Mouse (Mus musculus) urinary bladder, postnatal 4 days (tissue): ENCODE measurements at regions not wholly inside any gene's neighbourhood (a gene's known extent, or its start where the extent isn't known, plus 50 kb on each side); places are given as distances from the start of the nearest gene placed in this dataset.

Source experiments
- DNase-seq, 2 experiments: peaks; one replicate each; pipeline ENCODE4 v3.0.0; 2021 to 2022; ENCODE audit warnings: low spot score in 2 of 2

DNA sequence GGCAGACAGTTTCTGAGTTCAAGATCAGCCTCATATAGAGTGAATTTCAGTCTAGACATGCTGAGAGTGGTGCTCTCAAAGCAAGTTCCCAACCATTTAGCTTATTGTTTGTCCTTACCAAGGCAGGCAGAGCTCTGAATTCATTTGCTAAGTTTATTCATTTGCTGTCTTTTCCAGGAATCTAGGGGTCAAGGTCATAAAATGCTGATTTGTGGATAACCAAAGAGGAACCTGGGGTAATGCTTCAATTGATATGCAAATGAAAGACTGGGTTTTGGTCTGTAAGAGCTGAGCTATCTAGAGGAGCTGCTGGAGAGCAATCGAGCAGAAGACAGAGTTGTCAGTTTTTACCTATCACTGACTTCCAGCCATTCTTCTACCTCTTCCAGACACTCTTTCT is 832.8 kb downstream of the Ryr2 start:
- no peak for DNase-seq

GRCm38 (mm10) chr13:11268673-11269340 is 837.9 kb downstream of the Ryr2 start:
- DNase-seq = peak in 1 of 2 experiments; percentile 19

DNA sequence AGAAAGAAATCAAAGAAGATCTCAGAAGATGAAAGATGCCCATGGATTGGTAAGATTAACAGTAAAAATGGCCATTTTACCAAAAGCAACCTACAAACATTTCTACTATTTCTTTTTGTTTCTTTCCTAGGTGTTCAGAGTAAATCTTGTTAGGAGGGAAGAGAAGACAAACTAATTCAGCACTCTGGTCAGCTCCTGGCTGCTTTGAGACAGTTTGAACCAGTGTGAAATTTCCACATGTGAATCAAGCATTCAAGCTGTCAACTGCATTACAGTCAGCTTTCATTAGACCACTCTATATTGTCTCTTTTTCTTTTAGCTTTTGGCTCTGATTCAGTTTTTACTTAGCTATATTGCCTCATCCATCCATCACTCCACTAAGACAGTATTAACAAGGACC is 859.2 kb downstream of the Ryr2 start:
- DNase-seq = no peak

DNA sequence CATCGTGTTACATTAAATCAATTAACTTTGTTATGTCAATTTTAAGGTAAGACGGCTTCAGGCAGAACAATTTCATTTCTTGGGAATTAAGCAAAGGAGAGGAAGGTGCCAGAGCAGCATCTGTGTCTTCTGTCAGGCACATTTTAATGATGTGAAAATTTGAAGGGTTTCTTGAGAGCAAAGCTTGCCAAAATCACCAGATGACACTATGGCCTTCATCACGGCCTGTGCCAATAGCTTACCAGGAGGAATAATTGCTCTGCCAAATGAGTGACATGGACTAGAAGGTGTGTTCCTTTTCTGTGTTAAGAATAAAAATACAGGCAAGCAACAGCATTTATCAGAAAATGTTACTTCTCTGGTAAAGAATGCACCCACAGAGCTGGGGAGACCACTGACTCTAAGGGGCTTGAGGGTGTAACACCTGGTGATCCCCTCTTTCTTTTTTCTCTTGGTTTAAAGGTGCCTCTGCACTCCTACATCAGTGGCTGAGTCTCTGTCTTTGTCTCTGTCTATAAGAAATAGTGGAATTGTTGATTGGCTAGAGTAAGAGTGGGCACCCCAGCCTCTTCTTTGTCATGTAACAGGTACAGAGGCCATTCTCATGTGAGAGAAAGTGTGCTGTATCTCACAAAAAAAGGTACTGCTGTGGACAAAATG is 856.2 kb upstream of the Chrm3 start:
- no peak for DNase-seq

GRCm38 (mm10) chr13:11210109-11210508 is 849.5 kb upstream of the Chrm3 start:
- DNase-seq = no peak

DNA sequence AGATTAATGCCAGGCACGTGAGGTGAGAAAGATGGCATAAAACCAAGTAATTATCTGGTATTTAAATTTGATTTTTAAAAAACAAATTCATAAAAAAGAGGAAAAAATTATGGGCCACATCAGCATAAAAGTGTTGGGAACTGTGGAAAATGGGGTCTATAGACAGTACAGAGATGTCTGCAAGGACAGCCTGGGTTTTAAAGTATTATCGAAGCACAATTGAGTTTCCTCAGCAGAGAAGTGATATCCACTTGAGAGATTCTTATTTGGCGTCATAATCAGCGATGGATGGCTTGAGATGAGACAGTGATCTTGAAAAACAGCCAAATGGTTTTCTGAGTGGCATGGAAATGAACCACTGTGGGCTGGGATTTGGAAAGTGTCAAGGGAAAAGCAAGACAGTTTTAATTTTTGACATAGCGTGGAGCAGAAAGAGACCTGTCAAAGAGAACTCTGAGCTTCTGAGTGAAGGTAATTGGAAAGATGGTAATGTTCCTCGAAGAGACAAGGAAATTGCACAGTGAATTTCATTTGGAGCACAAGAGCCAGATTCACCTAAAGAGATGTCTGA is 844.7 kb upstream of the Chrm3 start:
- no peak for DNase-seq

GRCm38 (mm10) chr13:11201978-11202377 is 841.3 kb upstream of the Chrm3 start:
- no peak for DNase-seq

DNA sequence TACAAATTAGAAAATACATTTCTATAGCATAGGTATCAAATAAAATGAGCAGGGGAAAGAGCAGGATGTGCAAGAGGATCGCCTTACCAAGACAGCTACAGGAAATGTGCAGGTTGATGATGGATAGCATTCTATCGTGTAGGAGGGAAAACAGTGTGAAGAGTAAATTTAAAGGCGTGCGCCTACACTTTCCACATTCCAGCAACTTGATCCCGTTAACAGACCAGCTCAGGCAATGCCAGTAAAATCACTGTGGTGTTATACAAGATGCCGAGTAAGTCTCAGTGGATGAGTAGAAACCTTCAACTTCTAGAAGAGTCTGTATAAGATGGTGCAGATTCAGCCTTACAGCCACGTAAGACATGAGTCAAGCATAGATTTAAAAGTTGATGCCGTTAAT is 831.8 kb upstream of the Chrm3 start:
- no peak for DNase-seq

DNA sequence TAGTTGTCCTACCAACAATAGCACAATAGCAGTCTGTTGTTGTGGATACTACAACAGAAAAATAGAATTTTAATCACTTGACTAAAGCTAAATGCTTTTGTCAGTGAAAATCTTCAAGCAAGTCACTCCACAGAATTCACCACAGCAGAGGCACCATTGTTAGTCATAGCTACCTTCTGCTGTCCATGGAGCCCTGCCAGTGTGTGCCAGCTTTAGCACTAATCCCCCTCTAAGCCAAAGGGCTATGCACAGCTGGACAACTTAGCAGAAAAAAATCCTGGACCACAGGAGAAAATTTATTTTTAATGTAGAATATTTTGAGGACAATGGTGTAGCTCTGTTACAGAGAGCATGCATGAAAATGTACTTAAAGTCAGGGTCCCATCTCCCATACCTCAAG is 820.5 kb upstream of the Chrm3 start:
- no peak for DNase-seq

DNA sequence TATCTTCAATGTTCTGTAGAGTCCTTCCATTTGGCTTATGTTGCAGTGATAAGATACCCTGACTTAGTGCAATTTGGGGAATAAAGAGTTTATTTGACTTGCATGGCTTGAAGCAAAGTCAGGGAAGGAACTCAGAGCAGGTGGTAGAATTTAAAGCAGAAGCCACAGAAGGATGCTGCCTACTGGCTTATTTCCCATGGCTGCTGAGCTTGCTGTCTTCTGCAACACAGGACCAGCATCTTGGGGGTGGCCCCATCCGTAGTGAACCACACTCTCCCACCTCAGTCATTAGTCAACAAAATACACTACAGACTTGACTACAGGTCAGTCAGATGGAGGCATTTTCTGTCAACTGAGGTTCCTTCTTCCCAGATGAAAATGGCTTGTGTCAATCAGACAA is 819.7 kb upstream of the Chrm3 start:
- no peak for DNase-seq

DNA sequence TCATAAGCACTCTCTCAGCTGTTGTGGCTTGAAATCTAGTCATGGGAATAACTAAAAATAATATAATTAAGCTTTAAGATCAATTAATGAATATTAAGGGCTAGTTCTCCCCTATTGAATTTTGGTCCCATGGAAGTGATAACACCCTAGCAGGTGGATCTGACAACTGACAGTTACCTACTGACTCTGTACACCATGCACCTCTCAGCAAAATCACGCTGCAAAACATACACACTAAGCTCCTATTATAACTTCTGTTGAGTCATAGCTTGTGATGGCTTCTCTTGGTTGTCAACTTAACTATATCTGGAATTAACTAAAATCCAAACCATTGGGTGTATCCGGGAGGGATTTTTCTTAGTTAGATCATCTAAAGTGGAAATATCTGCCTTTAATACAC is 817.9 kb upstream of the Chrm3 start:
- no peak for DNase-seq

GRCm38 (mm10) chr13:11177642-11178420 is 817.2 kb upstream of the Chrm3 start:
- no peak for DNase-seq

- no peak for DNase-seq
These were observed 806.5 kb upstream of the Chrm3 start for GRCm38 (mm10) chr13:11167115-11167514.

GRCm38 (mm10) chr13:11164130-11164529 is 803.5 kb upstream of the Chrm3 start:
- no peak for DNase-seq

- no peak for DNase-seq
These were observed 786.6 kb upstream of the Chrm3 start for GRCm38 (mm10) chr13:11147268-11147667.

GRCm38 (mm10) chr13:11107693-11108092 is 747.0 kb upstream of the Chrm3 start:
- no peak for DNase-seq

DNA sequence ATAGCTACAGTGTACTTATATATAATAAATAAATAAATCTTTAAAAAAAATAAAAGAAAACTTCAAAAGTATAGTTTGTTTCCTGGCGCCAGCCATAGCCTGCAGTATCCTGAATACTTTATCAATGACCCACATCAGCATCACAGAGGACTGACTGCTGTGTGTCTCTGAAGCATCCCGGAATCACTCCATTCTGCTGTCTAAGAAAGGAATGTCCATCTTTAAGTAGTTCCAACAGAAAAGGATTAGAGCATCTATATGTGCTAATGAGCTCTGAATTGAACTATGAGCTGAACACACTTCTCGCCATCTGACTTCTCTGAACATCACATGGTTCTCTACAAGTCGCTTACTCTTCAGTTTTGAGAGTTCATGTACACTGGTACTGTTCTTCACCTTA is 745.8 kb upstream of the Chrm3 start:
- no peak for DNase-seq

GRCm38 (mm10) chr13:11105571-11105970 is 744.9 kb upstream of the Chrm3 start:
- no peak for DNase-seq

DNA sequence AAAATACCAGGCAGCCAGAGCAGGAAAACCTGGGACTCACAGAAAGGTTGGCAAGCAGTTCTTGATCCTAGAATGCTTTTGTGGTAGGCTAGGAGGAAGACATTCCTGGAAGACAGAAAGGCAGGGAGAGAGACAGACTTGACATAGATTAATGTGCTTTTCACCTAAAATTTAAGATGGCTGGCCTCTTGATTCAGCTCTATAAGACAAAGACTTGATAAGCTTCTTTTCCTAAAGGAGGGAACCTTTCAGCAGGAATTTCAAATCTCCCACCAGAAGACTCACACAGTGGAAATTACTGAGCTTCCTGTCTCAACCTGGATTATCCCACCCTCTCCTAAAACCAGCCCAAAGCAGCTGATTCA is 738.9 kb upstream of the Chrm3 start:
- DNase-seq = no peak

GRCm38 (mm10) chr13:11098899-11099585 is 738.4 kb upstream of the Chrm3 start:
- no peak for DNase-seq

GRCm38 (mm10) chr13:11092911-11093310 is 732.3 kb upstream of the Chrm3 start:
- DNase-seq = no peak
